Mouse (Mus musculus) frontal cortex, adult (tissue): ENCODE measurements around the gene Mtss1l.

Source experiments
- ATAC-seq: cut with Nextera tagmentation; 2 replicates; pipeline ENCODE4 v1.9.2; 2017; ENCODE audit warnings: mild to moderate bottlenecking, moderate library complexity, mixed read lengths; ENCODE audit not compliant: low TSS enrichment

Gene Mtss1l

GRCm38 (mm10) chr8:110720685-110721598, at the start of gene Mtss1l:
Gene Mtss1l (plus strand): TSS chr8:110721476.
- ATAC-seq, result peak; percentile 27

- no peak for ATAC-seq
Measured at GRCm38 (mm10) chr8:110672133-110672532, 49.1 kb upstream of the Mtss1l start.

GRCm38 (mm10) chr8:110673168-110673567, 48.1 kb upstream of the Mtss1l start:
- no peak for ATAC-seq

- ATAC-seq, result no peak
Measured at GRCm38 (mm10) chr8:110674589-110674988, 46.7 kb upstream of the Mtss1l start.

- ATAC-seq, result peak; percentile 20; the same call in 1 of the 2 replicates
Measured at GRCm38 (mm10) chr8:110676702-110677101, 44.6 kb upstream of the Mtss1l start.

GRCm38 (mm10) chr8:110677174-110677660, 44.1 kb upstream of the Mtss1l start:
- ATAC-seq, result no peak

GRCm38 (mm10) chr8:110678989-110679388, 42.3 kb upstream of the Mtss1l start:
- peak; percentile 82 for ATAC-seq

- ATAC-seq, result peak; percentile 65
Measured at GRCm38 (mm10) chr8:110687726-110688125, 33.5 kb upstream of the Mtss1l start.

GRCm38 (mm10) chr8:110689961-110690360, 31.3 kb upstream of the Mtss1l start:
- ATAC-seq, result no peak

- ATAC-seq, result no peak
Measured at GRCm38 (mm10) chr8:110694226-110694625, 27.1 kb upstream of the Mtss1l start.

- no peak for ATAC-seq
Measured at GRCm38 (mm10) chr8:110694826-110695225, 26.4 kb upstream of the Mtss1l start.

GRCm38 (mm10) chr8:110695431-110695830, 25.8 kb upstream of the Mtss1l start:
- 0 out of 2 replicates have a peak, but pooled peaks have one; percentile 18 for ATAC-seq

GRCm38 (mm10) chr8:110696051-110696450, 25.2 kb upstream of the Mtss1l start:
- no peak for ATAC-seq

- peak; percentile 91 for ATAC-seq
Measured at GRCm38 (mm10) chr8:110697571-110697970, 23.7 kb upstream of the Mtss1l start.

- no peak for ATAC-seq
Measured at GRCm38 (mm10) chr8:110698098-110698497, 23.2 kb upstream of the Mtss1l start.

GRCm38 (mm10) chr8:110699501-110699900, 21.8 kb upstream of the Mtss1l start:
- ATAC-seq, result no peak

- no peak for ATAC-seq
Measured at GRCm38 (mm10) chr8:110700561-110700960, 20.7 kb upstream of the Mtss1l start.

- ATAC-seq, result no peak
Measured at GRCm38 (mm10) chr8:110702636-110703459, 18.4 kb upstream of the Mtss1l start.

- ATAC-seq, result 0 out of 2 replicates have a peak, but pooled peaks have one; percentile 21
Measured at GRCm38 (mm10) chr8:110703460-110704061, 17.7 kb upstream of the Mtss1l start.

- no peak for ATAC-seq
Measured at GRCm38 (mm10) chr8:110704103-110704502, 17.2 kb upstream of the Mtss1l start.

- peak; percentile 60 for ATAC-seq
Measured at GRCm38 (mm10) chr8:110705391-110706287, 15.6 kb upstream of the Mtss1l start.
